ENCODE assay signal across 8 mouse cellular contexts in the genomic region with DNA sequence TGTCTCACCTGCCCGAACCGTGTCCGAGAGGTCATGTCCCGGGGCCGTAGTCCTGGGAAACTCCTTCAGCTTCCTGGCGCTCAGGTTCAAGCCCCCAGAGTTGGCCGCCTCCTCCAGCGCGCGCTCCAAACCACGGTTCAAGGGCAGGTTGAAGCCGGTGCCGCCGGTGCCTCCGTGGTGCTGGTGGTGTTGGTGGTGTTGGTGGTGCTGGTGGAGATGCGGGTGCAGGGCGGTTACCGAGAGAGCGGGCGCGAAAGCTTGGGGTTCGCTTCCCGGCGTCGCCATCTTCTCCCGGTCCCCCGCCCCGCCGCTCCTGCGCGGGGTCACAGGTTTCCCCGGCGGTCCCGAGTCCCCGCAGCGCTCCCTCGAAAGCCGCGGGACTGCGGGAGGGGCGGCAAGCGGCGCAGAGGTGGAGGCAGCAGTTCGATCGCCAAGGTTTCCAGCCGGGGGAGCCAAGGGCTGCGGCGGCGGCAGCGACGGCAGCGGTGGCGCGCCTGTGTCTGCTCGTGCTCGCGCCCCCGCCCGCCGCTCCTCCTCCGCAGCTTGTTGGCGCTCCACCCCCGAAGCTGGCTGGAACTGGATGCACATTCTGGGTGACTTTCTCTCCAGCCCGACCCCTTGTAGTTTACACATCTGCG. TPM values are rescaled to one million over a fixed set of nuclear protein-coding genes. Genes with fewer than 3 reads are reported as not detected.
DNase-seq lines count a peak whose midpoint lies in the region; ATAC-seq lines count a peak whose summit lies in the region.

A gene (minus strand): TSS at position 501 of the 638 bp plus-strand sequence.

- peak; percentile 88 for DNase-seq in NIH3T3 (ENCODE audit: low read depth)
- DNase-seq in cerebellum, adult 9-10 months, result peak; percentile 77
- peak in 1 of 2 experiments; percentile 79 for DNase-seq in frontal cortex, adult 2 months (ENCODE audit: extremely low spot score in 1 of 2, low spot score in 1 of 2)
- peak; percentile 87 for DNase-seq in hindbrain, embryonic 11.5 days (ENCODE audit: low spot score)
- DNase-seq in layer of hippocampus, postnatal 36 days, result peak; percentile 80 to 82
- peak; percentile 85 for DNase-seq in lung, postnatal 25 days (ENCODE audit: low spot score)
- DNase-seq in retina, adult 2 months (ENCODE audit: low read depth, low spot score), result peak; percentile 23
- DNase-seq in thymus, postnatal 36 days, result peak; percentile 86 to 90

- H3K9ac ChIP-seq in hindbrain, embryonic 11.5 days (ENCODE audit: low read depth, low read length), result peak within 1 kb of the TSS; percentile 73

- peak; percentile 71 for ATAC-seq in hindbrain, embryonic 11.5 days (ENCODE audit: low FRiP score)

- H3K4me2 ChIP-seq in hindbrain, embryonic 11.5 days (replicated peaks; ENCODE audit: low read depth, low read length), result peak within 1 kb of the TSS; percentile 50

- WGBS in hindbrain, embryonic 11.5 days, result under 1% methylated on average over 52 of the region's 65 CpGs

- no peaks in the 10 kb centered on the region for H3K27me3 ChIP-seq in hindbrain, embryonic 11.5 days (ENCODE audit: control insufficient read depth, insufficient read depth, low read length)

- peaks cover 3% of the 10 kb centered on the region; the same call in 1 of the 2 replicates for H3K4me1 ChIP-seq in hindbrain, embryonic 11.5 days (replicated peaks; ENCODE audit: control insufficient read depth, insufficient read depth, low read length)

- no peaks in the 10 kb centered on the region for H3K9me3 ChIP-seq in hindbrain, embryonic 11.5 days (ENCODE audit: control insufficient read depth, low read length)

- H3K4me3 ChIP-seq in hindbrain, embryonic 11.5 days (ENCODE audit: low read depth, low read length), result peak within 1 kb of the TSS; percentile 66

- H3K27ac ChIP-seq in hindbrain, embryonic 11.5 days (ENCODE audit: low read depth, low read length), result peak within 1 kb of the TSS; percentile 56; the same call in 1 of the 2 replicates

- H3K36me3 ChIP-seq in hindbrain, embryonic 11.5 days (ENCODE audit: control insufficient read depth, insufficient read depth, low read length), result no peaks in the 10 kb centered on the region

RNA-seq across cellular contexts. Expression of the gene that starts here (rescaled TPM):
- 14.6 and 16.1 TPM in 2 replicates for polyA plus RNA-seq in frontal cortex, adult 2 months (2012; rRNA removed)
- 12.0 and 12.6 TPM in 2 replicates for polyA plus RNA-seq in hindbrain, embryonic 11.5 days (2014; fragmentation: Nextera tagmentation; extraction: Ambion mirVana)
- total RNA-seq in layer of hippocampus, postnatal 36 days (2021), result 10 to 100 TPM; 15.7 to 18.7 TPM
